Mouse (Mus musculus): ENCODE results near the gene Mbnl2.

DNA sequence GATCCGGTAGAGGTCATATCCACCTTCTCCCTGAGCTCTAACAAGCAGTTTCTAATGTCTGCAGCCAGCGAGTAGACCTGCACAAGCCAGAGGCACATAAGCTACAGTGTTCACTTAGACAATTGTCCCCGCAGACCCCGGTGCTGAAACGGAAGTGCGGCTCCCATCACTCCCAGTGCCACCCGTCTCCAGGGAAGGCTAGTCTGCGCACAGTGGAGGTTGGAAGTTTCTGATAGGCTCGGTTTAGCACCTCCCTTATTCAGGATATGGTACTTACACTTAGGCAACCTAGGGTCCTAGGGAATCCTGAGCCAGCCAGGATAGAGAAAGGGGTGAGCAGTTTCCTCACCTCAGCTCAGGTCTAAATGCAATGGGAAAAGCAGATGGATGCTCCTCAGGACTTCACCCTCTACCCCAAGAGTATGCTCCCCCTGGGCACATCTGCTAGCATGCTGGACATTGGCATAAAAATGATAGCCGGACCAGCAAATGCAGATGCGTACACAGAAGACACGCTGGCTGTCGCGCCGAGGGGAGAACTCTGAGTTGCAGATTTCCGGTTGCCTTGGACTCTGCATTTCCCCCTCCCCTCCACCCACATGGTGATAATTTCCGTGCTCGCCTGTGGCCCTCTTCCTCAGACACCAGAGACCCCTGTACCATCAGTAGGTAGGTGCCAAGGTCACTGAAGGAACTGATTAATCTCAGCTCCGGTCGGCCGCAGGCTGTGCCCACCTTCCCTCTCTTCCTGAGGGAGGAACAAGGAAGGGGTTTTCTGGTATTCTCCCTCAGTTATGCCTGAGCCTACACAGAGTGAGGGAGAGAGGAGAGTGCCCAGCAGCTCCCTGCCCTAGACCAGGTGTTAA is 11.9 kb downstream of the Mbnl2 start:
- TF ChIP-seq POLR2A (IDR thresholded peaks at IDR 0.05; ENCODE audit: borderline replicate concordance, control insufficient read depth, low read depth, low read length) (no peak), CTCF (IDR thresholded peaks at IDR 0.05; ENCODE audit: control insufficient read depth, insufficient read depth, low read length) (no peak)
